Mouse (Mus musculus): ENCODE results near the gene Eef2. TPM values are rescaled to one million over a fixed set of nuclear protein-coding genes. Genes with fewer than 3 reads are reported as not detected.

Eef2 gene
- polyA plus RNA-seq, 1 experiment: 1,420 TPM

DNA sequence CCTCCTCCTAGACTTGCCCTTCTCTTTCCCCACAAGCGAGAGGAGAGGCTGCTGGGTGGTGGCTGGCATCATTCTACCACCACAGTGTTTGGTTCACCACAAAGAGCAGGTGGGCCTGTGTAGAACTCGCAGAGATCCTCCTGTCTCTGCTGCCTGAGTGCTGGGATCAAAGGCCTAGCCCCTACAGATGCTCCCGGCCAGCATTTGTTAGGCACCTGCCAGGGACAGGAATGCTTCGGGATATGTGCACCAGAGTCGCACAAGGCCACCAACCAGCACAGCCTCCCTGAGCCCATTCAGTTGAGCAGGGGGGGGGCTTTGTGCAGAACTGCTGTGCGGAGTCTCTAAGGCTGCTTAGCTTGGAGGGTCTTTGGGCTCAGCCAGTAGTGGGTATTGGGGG, 31.1 kb upstream of the Eef2 start:
- no peak for TF ChIP-seq CTCF (IDR thresholded peaks at IDR 0.05; ENCODE audit: insufficient read depth, low read length)
- no peak for TF ChIP-seq POLR2A (IDR thresholded peaks at IDR 0.05; ENCODE audit: borderline replicate concordance, extremely low read depth, low read depth, low read length)
- no peak for DNase-seq
- Histone ChIP-seq H3K4me3 (replicated peaks; ENCODE audit: extremely low read depth, low read depth, low read length) (no peak overlapping the region), H3K4me1 (ENCODE audit: control insufficient read depth, insufficient read depth, low read length) (peaks cover 27% of the 10 kb centered on the region)
- WGBS: 90% methylated on average over 6 of the region's 6 CpGs

GRCm38 (mm10) chr10:81145778-81146177, 30.7 kb upstream of the Eef2 start:
- DNase-seq: no peak
- Histone ChIP-seq H3K4me1 (ENCODE audit: control insufficient read depth, insufficient read depth, low read length) (peaks cover 22% of the 10 kb centered on the region), H3K4me3 (replicated peaks; ENCODE audit: extremely low read depth, low read depth, low read length) (no peak overlapping the region)
- TF ChIP-seq POLR2A (IDR thresholded peaks at IDR 0.05; ENCODE audit: borderline replicate concordance, extremely low read depth, low read depth, low read length): no peak
- TF ChIP-seq CTCF (IDR thresholded peaks at IDR 0.05; ENCODE audit: insufficient read depth, low read length): no peak
- 47% methylated on average over 7 of the region's 7 CpGs for WGBS

DNA sequence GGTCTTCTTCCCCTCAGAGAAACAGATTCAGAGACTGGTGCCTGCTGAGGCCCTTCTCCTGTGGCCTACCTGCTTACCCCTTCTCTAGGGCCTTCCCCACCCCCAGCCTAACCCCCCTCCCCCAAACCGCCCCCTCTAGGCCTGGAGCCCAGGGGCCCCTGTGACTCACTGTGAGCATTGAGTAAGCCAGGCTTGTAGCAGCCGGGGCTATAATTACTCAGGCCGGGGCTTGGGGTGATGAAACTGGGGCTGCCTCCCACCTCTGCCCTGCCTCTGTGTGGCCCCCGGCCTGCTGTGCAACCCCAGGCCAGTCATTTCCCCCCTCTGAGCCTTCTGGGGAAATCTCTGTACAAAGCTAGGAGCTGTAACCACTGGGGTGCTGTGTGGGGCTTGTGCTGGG, 30.1 kb upstream of the Eef2 start:
- no peak for TF ChIP-seq CTCF (IDR thresholded peaks at IDR 0.05; ENCODE audit: insufficient read depth, low read length)
- no peak for TF ChIP-seq POLR2A (IDR thresholded peaks at IDR 0.05; ENCODE audit: borderline replicate concordance, extremely low read depth, low read depth, low read length)
- 70% methylated on average over 4 of the region's 4 CpGs for WGBS
- DNase-seq: no peak
- peaks cover 21% of the 10 kb centered on the region for H3K4me1 ChIP-seq (ENCODE audit: control insufficient read depth, insufficient read depth, low read length)
- H3K4me3 ChIP-seq (replicated peaks; ENCODE audit: extremely low read depth, low read depth, low read length): no peak overlapping the region

GRCm38 (mm10) chr10:81151261-81151660, 25.2 kb upstream of the Eef2 start:
- Histone ChIP-seq H3K4me3 (replicated peaks; ENCODE audit: extremely low read depth, low read depth, low read length) (no peak overlapping the region), H3K4me1 (ENCODE audit: control insufficient read depth, insufficient read depth, low read length) (peaks cover 2% of the 10 kb centered on the region; the same call in 1 of the 2 replicates)
- DNase-seq: no peak
- 65% methylated on average over 6 of the region's 6 CpGs for WGBS
- TF ChIP-seq CTCF (IDR thresholded peaks at IDR 0.05; ENCODE audit: insufficient read depth, low read length): no peak
- no peak for TF ChIP-seq POLR2A (IDR thresholded peaks at IDR 0.05; ENCODE audit: borderline replicate concordance, extremely low read depth, low read depth, low read length)

DNA sequence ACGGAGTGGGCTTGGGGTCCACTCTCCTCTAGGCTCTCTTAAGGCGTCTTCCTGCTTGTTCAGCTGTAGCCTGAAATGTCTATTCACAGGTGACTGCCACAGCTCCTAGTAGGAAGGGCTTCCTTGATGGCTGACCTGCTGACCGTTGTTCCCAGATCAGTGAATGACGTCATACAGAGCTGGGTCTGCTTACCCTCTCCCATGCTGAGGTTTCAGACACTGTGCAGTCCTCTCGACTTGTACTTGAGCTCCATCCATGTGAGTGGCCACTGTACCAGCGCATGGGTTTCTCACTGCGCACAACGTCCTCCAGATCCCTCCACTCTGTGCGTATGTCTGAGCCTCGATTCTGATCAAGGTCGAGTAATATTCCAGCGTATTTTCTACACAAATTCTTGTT, 23.8 kb upstream of the Eef2 start:
- no peak for TF ChIP-seq POLR2A (IDR thresholded peaks at IDR 0.05; ENCODE audit: borderline replicate concordance, extremely low read depth, low read depth, low read length)
- DNase-seq: no peak
- Histone ChIP-seq H3K4me1 (ENCODE audit: control insufficient read depth, insufficient read depth, low read length) (no peaks in the 10 kb centered on the region), H3K4me3 (replicated peaks; ENCODE audit: extremely low read depth, low read depth, low read length) (no peak overlapping the region)
- 61% methylated on average over 12 of the region's 12 CpGs for WGBS

- H3K4me1 ChIP-seq (ENCODE audit: control insufficient read depth, insufficient read depth, low read length): no peaks in the 10 kb centered on the region
- no peak overlapping the region for H3K4me3 ChIP-seq (replicated peaks; ENCODE audit: extremely low read depth, low read depth, low read length)
- WGBS: 90% methylated on average over 12 of the region's 12 CpGs
- no peak for TF ChIP-seq POLR2A (IDR thresholded peaks at IDR 0.05; ENCODE audit: borderline replicate concordance, extremely low read depth, low read depth, low read length)
- TF ChIP-seq CTCF (IDR thresholded peaks at IDR 0.05; ENCODE audit: insufficient read depth, low read length): no peak
- no peak for DNase-seq
Observed at GRCm38 (mm10) chr10:81154313-81154712, 22.1 kb upstream of the Eef2 start.

GRCm38 (mm10) chr10:81154736-81155135, 21.7 kb upstream of the Eef2 start:
- H3K4me1 ChIP-seq (ENCODE audit: control insufficient read depth, insufficient read depth, low read length): no peaks in the 10 kb centered on the region
- no peak for DNase-seq
- 76% methylated on average over 6 of the region's 6 CpGs for WGBS
- no peak overlapping the region for H3K4me3 ChIP-seq (replicated peaks; ENCODE audit: extremely low read depth, low read depth, low read length)
- TF ChIP-seq CTCF (IDR thresholded peaks at IDR 0.05; ENCODE audit: insufficient read depth, low read length) (no peak), POLR2A (IDR thresholded peaks at IDR 0.05; ENCODE audit: borderline replicate concordance, extremely low read depth, low read depth, low read length) (no peak)

- H3K4me1 ChIP-seq (ENCODE audit: control insufficient read depth, insufficient read depth, low read length): peaks cover 11% of the 10 kb centered on the region
- 72% methylated on average over 8 of the region's 8 CpGs for WGBS
- TF ChIP-seq POLR2A (IDR thresholded peaks at IDR 0.05; ENCODE audit: borderline replicate concordance, extremely low read depth, low read depth, low read length) (no peak), CTCF (IDR thresholded peaks at IDR 0.05; ENCODE audit: insufficient read depth, low read length) (no peak)
- no peak for DNase-seq
- no peak overlapping the region for H3K4me3 ChIP-seq (replicated peaks; ENCODE audit: extremely low read depth, low read depth, low read length)
Observed at GRCm38 (mm10) chr10:81161602-81162317, 14.7 kb upstream of the Eef2 start.

GRCm38 (mm10) chr10:81162318-81162652, 14.1 kb upstream of the Eef2 start:
- Histone ChIP-seq H3K4me1 (ENCODE audit: control insufficient read depth, insufficient read depth, low read length) (peaks cover 14% of the 10 kb centered on the region), H3K4me3 (replicated peaks; ENCODE audit: extremely low read depth, low read depth, low read length) (no peak overlapping the region)
- TF ChIP-seq CTCF (IDR thresholded peaks at IDR 0.05; ENCODE audit: insufficient read depth, low read length) (no peak), POLR2A (IDR thresholded peaks at IDR 0.05; ENCODE audit: borderline replicate concordance, extremely low read depth, low read depth, low read length) (no peak)
- 66% methylated on average over 2 of the region's 2 CpGs for WGBS
- no peak for DNase-seq

- Histone ChIP-seq H3K4me1 (ENCODE audit: control insufficient read depth, insufficient read depth, low read length) (peaks cover 14% of the 10 kb centered on the region), H3K4me3 (replicated peaks; ENCODE audit: extremely low read depth, low read depth, low read length) (no peak overlapping the region)
- no peak for DNase-seq
- TF ChIP-seq CTCF (IDR thresholded peaks at IDR 0.05; ENCODE audit: insufficient read depth, low read length): no peak
- no peak for TF ChIP-seq POLR2A (IDR thresholded peaks at IDR 0.05; ENCODE audit: borderline replicate concordance, extremely low read depth, low read depth, low read length)
- 54% methylated on average over 8 of the region's 8 CpGs for WGBS
Observed at GRCm38 (mm10) chr10:81165118-81165517, 11.3 kb upstream of the Eef2 start.

Measured in lung, adult 2 months (tissue).